Mouse (Mus musculus) kidney, embryonic 14.5 days (tissue): ENCODE results near the gene Dlec1. TPM values are rescaled to one million over a fixed set of nuclear protein-coding genes. Genes with fewer than 3 reads are reported as not detected.

Experiments
- ATAC-seq: fragments of 200-750 bp; cut with Nextera tagmentation; 2 replicates; pipeline ENCODE4 v1.8.0; 2017; ENCODE audit warnings: moderate number of reproducible peaks, mild to moderate bottlenecking, moderate TSS enrichment, moderate library complexity; ENCODE audit not compliant: low FRiP score, low TSS enrichment
- H3K27ac ChIP-seq: fragments of 300-500 bp; sonication (generic); 2 replicates; pipeline ENCODE4 v1.5.1; 2014; ENCODE audit warnings: low read depth, mild to moderate bottlenecking, low read length, moderate library complexity, mixed read lengths
- H3K27me3 ChIP-seq: fragments of 300-500 bp; sonication (generic); 2 replicates; pipeline ENCODE4 v1.6.1; 2014; ENCODE audit warnings: mild to moderate bottlenecking, low read length; ENCODE audit not compliant: control insufficient read depth, insufficient read depth
- H3K36me3 ChIP-seq: fragments of 300-500 bp; sonication (generic); 2 replicates; pipeline ENCODE4 v1.6.1; 2014; ENCODE audit warnings: low read length, mixed read lengths; ENCODE audit not compliant: control insufficient read depth, insufficient read depth
- H3K4me1 ChIP-seq: fragments of 300-500 bp; sonication (generic); 2 replicates; pipeline ENCODE4 v1.6.1; 2014; ENCODE audit warnings: low read length, mixed read lengths; ENCODE audit not compliant: control insufficient read depth, insufficient read depth
- H3K4me2 ChIP-seq: fragments of 300-500 bp; sonication (generic); replicated peaks from 2 replicates; pipeline ENCODE4 v1.6.1; 2014; ENCODE audit warnings: low read depth, mild to moderate bottlenecking, low read length
- H3K4me3 ChIP-seq: fragments of 300-500 bp; sonication (generic); 2 replicates; pipeline ENCODE4 v1.5.1; 2014; ENCODE audit warnings: mild to moderate bottlenecking, low read length
- H3K9ac ChIP-seq: fragments of 300-500 bp; sonication (generic); 2 replicates; pipeline ENCODE4 v1.6.1; 2014; ENCODE audit warnings: low read depth, mild to moderate bottlenecking, low read length, moderate library complexity
- H3K9me3 ChIP-seq: fragments of 300-500 bp; sonication (generic); 2 replicates; pipeline ENCODE4 v1.6.1; 2016; ENCODE audit warnings: low read length; ENCODE audit not compliant: control insufficient read depth
- WGBS: fragments of 180-500 bp; shearing (Covaris S2); extraction: QIAGEN DNeasy Blood & Tissue Kit; methylation state at CpG from one replicate; pipeline ENCODE4 v1.1.7; 2014; 5-methylcytosine and 5-hydroxymethylcytosine counted together
- polyA plus RNA-seq: library from polyadenylated mRNA; unstranded; fragments of >200 nt; fragmentation: Nextera tagmentation; extraction: Ambion mirVana; gene quantifications from 2 replicates; pipeline ENCODE4 v1.2.1, GENCODE M21; 2014

Gene Dlec1
- polyA plus RNA-seq, 1 experiment from 2014 or later: 3.2 TPM

DNA sequence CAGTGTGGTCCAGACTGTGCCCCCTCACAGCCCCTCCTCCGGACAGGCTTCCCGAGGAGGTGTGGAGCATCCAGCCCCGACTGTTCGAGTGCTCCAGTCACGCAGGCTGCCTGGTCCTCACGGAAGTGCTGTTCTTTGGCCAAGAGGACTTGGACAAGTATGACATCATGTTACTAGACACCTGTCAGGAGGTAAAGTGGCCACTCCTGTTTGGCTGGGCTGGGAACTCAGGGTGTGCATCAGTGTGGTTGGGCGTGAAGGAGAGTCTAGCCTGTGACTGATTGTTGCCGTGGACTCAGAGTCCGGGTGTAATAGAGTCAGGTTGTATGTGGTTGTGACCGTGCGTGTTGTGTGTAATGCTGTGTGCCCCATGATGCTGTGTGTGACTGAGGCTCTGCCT lies 34.0 kb upstream of the Dlec1 start:
- ATAC-seq: no peak
- 84% methylated on average over 11 of the region's 11 CpGs for WGBS

DNA sequence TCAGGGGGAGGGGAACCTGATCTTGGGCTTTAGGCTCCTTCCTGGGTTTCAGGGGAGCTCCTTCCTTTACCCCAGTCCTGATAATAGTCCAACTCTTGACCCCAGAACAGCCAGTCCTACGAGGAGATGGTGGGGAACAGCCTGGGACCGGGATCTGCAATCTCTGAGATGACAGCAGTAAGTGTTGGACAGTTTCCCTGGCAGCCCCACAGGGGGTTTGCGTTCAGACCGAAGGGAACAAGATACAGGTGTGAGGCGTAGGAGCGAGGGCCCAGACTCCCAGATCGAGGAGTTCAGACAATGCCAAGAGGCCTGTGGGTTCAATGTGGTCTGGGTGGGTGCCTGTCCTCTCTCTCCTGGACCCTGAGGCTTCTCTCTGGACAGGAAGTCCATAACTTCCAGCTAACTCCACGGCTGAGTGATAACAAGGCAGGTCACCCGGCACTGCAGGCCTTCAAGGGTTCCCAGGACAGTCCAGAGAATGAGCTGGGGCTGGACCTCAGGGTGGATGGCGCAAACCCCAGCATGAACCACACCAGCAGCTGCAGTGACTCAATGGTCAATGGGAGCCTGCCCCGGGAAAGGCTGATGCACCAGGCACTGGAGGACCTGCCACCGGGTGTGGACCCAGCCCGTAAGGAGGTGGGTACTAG lies 32.0 kb upstream of the Dlec1 start:
- Histone ChIP-seq H3K9me3 (no peaks in the 10 kb centered on the region), H3K4me1 (no peaks in the 10 kb centered on the region), H3K4me2 (no peak overlapping the region), H3K9ac (no peak overlapping the region), H3K27me3 (no peaks in the 10 kb centered on the region), H3K4me3 (no peak overlapping the region), H3K36me3 (0 out of 2 replicates have a peak, but pooled peaks cover 8% of the 10 kb centered on the region), H3K27ac (no peak overlapping the region)
- ATAC-seq: no peak
- 83% methylated on average over 13 of the region's 13 CpGs for WGBS

More for the DNA sequence above, 34.0 kb upstream of the Dlec1 start:
- peaks cover 9% of the 10 kb centered on the region; the same call in 1 of the 2 replicates for H3K4me1 ChIP-seq
- no peak overlapping the region for H3K4me3 ChIP-seq
- no peak overlapping the region for H3K4me2 ChIP-seq
- H3K9ac ChIP-seq: no peak overlapping the region
- no peaks in the 10 kb centered on the region for H3K27me3 ChIP-seq
- 0 out of 2 replicates have a peak, but pooled peaks cover 8% of the 10 kb centered on the region for H3K36me3 ChIP-seq
- H3K9me3 ChIP-seq: no peaks in the 10 kb centered on the region
- no peak overlapping the region for H3K27ac ChIP-seq

DNA sequence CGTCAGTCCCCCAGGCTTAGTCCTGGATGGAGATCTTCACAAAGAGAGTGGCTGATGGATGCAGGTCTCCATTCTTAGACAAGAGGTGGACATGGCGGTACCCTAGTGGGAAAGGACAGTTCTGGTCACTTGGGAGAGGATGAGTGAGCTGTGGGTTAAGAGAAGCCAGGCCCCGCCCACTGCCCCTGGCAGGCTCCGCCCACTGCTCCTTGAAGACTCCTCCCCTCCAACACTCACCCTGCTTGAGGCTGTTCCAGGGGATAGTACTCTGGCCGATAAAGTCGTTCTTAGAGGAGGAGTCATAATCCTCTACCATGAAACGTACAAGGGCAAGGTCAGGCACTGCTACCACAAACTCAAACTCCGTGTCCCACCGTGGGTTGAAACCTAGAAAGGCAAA lies 30.5 kb upstream of the Dlec1 start:
- Histone ChIP-seq H3K4me3 (no peak overlapping the region), H3K27me3 (no peaks in the 10 kb centered on the region), H3K9me3 (no peaks in the 10 kb centered on the region), H3K4me2 (no peak overlapping the region), H3K36me3 (0 out of 2 replicates have a peak, but pooled peaks cover 8% of the 10 kb centered on the region), H3K27ac (no peak overlapping the region), H3K9ac (no peak overlapping the region), H3K4me1 (no peaks in the 10 kb centered on the region)
- no peak for ATAC-seq
- 88% methylated on average over 9 of the region's 9 CpGs for WGBS

DNA sequence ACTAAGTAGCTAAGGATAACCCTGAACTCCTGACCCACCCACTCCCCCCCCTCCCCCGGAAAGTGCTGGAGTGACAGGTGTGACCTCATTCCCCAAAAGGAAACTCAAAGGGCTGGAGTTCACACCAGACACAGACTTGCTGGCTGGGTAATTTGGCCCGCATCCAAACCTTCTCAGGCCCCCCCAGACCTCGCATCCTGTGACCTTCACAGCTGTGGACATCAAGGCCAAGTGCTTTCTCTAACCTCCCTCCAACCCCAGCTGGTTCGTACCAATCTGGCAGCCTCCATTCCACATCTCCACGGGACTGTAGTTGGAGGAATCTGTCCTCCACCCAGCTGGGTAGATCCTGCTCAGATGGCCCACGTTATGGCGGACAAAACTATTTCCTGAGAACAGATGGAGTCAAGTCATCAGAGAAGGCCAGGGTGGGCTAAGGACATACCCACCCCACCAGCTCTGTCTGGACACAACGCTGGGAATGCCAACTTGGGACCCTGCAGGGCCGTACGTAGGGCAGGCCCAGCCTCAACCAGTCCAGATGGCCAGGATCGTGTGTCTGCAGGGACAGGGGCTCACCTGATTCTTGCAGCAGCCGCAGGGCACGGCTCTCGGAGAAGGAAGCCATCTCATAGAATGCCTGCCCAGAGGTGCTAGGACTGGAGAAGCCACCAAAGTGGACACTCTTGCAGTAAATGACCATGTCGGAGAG lies 28.9 kb upstream of the Dlec1 start:
- no peak overlapping the region for H3K27ac ChIP-seq
- no peak overlapping the region for H3K4me3 ChIP-seq
- no peak overlapping the region for H3K4me2 ChIP-seq
- H3K9ac ChIP-seq: no peak overlapping the region
- WGBS: 69% methylated on average over 15 of the region's 15 CpGs
- no peaks in the 10 kb centered on the region for H3K9me3 ChIP-seq
- H3K4me1 ChIP-seq: no peaks in the 10 kb centered on the region
- H3K36me3 ChIP-seq: 0 out of 2 replicates have a peak, but pooled peaks cover 8% of the 10 kb centered on the region
- no peaks in the 10 kb centered on the region for H3K27me3 ChIP-seq
- ATAC-seq: no peak; the same call in 1 of the 2 replicates

DNA sequence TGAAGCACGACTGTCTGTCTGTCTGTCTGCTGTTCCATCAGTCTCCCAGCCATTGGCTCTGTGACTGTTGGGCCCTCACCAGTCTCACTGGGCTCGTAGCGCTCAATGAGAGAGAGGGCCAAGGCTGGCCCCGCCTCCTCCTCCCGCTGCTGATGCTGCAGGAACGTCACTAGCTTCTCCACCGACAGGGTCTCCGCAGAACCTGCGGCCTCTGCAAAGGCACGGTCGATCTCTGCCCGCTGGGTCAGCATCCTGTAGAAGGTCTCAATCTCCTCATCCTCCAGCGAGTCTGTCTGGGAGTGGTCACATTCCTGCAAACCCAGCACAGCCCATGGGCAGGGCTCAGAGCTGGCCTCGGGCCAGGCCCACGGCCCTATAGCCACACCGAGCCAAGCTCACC lies 26.6 kb upstream of the Dlec1 start:
- Histone ChIP-seq H3K4me3 (no peak overlapping the region), H3K27me3 (no peaks in the 10 kb centered on the region), H3K4me1 (no peaks in the 10 kb centered on the region), H3K36me3 (0 out of 2 replicates have a peak, but pooled peaks cover 8% of the 10 kb centered on the region), H3K9me3 (no peaks in the 10 kb centered on the region), H3K27ac (no peak overlapping the region), H3K9ac (no peak overlapping the region), H3K4me2 (no peak overlapping the region)
- WGBS: 74% methylated on average over 16 of the region's 16 CpGs
- ATAC-seq: no peak

DNA sequence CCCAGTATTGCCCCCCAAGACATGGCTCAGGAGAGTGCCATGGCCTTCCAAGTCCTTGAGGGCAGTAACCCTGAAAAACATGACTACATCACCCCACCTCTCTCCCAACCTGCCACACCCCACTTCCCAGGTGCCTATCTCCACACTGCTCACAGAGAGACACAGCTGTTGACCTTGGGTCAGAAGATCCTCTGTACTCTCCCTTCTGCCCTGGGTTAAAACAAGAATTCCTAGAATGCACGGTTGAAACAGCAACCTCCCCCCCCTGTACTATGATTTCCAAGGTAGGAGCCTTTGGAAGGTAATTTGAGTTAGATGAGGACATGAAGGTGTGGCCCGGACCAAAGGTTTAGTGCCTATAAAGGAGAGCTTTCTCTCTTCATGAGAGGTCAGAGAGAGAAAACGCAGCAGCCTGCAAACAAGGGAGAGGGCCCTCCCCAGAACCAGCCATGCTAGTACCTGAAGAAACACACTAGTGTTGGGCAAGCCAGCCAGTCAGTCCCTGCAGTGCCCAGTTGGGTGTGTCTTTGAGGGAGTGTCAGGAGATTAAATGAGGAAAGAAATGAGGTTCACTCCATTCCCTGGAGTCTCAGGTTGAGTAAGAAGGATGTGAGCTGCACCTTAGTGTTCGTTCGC lies 22.1 kb upstream of the Dlec1 start:
- H3K27me3 ChIP-seq: no peaks in the 10 kb centered on the region
- no peak overlapping the region for H3K27ac ChIP-seq
- H3K9me3 ChIP-seq: no peaks in the 10 kb centered on the region
- no peaks in the 10 kb centered on the region for H3K36me3 ChIP-seq
- no peak overlapping the region for H3K4me3 ChIP-seq
- 61% methylated on average over 5 of the region's 5 CpGs for WGBS
- no peak overlapping the region for H3K9ac ChIP-seq
- H3K4me1 ChIP-seq: peaks cover 13% of the 10 kb centered on the region; the same call in 1 of the 2 replicates
- ATAC-seq: no peak
- H3K4me2 ChIP-seq: no peak overlapping the region

DNA sequence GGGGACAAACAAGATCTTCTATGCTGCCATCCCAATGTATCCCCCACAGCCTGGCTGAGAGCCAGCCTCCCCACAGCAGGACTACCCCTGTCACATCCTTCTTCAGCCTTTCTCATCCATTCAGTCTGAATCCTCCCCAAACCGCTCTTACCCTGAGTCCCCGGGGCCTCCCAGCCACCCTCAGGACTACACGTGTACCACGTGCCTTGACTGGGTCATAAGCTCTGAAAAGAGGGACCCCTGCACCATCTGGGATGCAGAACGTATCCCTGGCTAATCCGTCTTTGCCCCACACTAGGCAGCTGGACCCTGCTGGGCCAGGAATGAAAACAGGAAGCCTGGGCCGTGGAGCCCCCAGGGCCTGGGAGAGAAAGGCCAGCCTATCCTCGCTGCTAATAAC lies 20.2 kb upstream of the Dlec1 start:
- Histone ChIP-seq H3K4me3 (no peak overlapping the region), H3K4me2 (no peak overlapping the region), H3K9me3 (no peaks in the 10 kb centered on the region), H3K36me3 (no peaks in the 10 kb centered on the region), H3K9ac (0 out of 2 replicates have a peak overlapping the region, but pooled peaks have one; percentile 8), H3K27ac (peak overlapping the region; percentile 55; the same call in 1 of the 2 replicates), H3K4me1 (peaks cover 15% of the 10 kb centered on the region), H3K27me3 (no peaks in the 10 kb centered on the region)
- 26% methylated on average over 8 of the region's 8 CpGs for WGBS
- no peak for ATAC-seq

DNA sequence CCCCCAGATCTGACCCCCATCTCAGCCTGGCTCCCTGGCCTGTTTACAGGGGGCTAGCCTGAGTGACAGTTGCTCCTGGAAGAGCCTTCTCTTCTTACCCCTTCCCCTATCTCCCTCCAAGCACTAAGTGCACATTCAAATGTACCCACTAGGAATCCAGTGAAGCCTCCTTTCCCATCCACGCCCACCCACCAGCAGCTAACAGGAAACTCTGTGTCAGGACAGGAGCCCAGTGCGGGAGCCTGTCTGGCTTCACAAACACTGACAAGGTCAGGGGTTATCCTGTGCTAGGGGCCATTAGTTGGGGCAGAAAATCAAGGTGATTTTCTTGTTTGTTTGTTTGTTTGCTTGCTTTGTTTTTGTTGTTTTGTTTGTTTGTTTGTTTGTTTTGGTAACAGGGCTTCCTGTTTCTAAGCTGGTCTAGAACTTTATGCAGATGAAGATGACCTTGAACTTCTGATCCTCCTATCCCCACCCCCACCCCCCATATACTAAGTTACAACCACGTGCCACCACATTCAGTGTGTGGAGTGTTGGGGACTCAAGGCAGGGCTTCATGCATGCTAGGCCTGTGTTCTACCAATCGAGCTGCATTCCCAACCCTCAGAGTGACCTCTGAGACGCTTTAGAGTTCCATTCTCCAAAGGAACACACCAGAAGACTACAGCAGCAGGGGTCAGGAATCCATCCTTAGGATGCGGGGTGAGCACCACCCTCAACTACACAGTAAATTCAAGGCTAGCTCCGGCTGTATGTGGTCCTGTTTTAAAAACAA lies 19.4 kb upstream of the Dlec1 start:
- no peak overlapping the region for H3K4me3 ChIP-seq
- H3K4me2 ChIP-seq: no peak overlapping the region
- 0 out of 2 replicates have a peak, but pooled peaks have one; percentile 13 for ATAC-seq
- H3K4me1 ChIP-seq: peaks cover 21% of the 10 kb centered on the region
- no peaks in the 10 kb centered on the region for H3K36me3 ChIP-seq
- H3K27ac ChIP-seq: peak overlapping the region; percentile 55; the same call in 1 of the 2 replicates
- H3K27me3 ChIP-seq: no peaks in the 10 kb centered on the region
- no peaks in the 10 kb centered on the region for H3K9me3 ChIP-seq
- WGBS: 67% methylated on average over 7 of the region's 7 CpGs
- peak overlapping the region; percentile 8; the same call in 1 of the 2 replicates for H3K9ac ChIP-seq
